Mouse (Mus musculus) spleen, postnatal 14 days (tissue): ENCODE data around the gene Uqcc1.
"Not testable (repeated sequence)": the region's sequence is repeated elsewhere in the genome, so short reads cannot be mapped to it uniquely, and the experiment has no call there.

Source experiments
- DNase-seq, 2 experiments: peaks; one replicate each; pipeline ENCODE4 v3.0.0; 2021 to 2022; ENCODE audit warnings: low spot score in 2 of 2

Uqcc1 gene

DNA sequence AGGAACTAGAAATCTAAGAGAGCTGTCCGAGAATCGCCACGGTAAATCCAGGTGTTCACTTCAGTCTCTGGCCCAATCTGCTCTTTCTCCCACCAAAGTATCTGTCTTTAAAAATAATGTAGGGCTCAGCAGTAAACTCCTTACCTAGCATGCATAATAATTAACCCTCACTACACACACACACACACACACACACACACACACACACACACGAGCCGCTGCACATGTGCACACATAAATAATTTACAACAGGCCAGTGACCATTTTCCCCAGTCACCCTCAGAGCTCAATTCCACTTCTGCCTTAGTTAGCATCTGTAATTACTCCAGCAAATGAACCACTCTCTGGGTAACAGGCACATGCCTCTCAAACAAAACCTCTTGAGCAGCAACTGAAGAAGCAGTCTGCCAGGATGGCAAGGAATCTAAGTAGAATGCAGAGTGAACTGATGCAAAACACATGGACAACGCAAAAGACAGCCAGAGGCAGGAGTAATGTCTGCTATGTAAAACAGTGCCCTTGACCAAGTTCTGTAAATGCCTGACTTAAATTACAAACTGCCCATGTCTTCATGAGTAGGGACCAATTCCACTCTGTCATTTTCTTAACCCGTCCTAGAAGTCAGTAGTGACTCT is 1.3 kb downstream of the Uqcc1 start:
- DNase-seq = no peak

DNA sequence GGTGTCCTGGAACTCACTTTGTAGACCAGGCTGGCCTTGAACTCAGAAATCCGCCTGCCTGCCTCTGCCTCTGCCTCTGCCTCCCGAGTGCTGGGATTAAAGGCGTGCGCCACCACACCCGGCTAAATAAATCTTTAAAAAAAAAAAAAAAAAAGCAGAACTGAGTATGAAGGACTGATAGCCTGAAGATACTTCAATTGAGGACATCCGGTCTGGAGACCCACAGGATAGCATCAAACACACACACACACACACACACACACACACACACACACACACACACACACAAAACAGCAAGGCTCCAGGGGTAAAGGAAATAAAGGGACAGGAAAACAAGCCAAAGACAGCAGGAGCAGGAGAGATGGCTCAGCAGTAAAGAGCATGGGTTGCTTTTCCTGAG is 4.9 kb downstream of the Uqcc1 start:
- DNase-seq = not testable (repeated sequence)

DNA sequence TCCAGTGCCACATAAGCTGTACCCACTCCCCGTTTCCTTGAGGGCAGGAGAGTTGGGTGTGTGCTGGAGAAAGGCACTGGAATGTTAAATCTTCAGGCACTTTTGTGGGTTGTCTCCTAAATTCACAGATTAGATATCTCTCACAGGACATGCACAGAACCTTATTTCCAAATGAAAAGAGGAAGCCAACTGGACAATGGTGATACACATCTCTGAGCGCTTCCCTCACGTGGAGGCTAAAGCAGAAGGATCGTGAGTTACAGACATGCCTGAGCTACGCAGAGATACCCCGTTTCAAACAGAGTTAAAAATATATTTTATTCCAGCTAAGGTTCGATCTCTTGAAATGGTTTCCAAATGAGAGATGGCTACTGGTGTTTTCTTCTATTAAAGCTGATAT is 7.0 kb downstream of the Uqcc1 start:
- no peak for DNase-seq

DNA sequence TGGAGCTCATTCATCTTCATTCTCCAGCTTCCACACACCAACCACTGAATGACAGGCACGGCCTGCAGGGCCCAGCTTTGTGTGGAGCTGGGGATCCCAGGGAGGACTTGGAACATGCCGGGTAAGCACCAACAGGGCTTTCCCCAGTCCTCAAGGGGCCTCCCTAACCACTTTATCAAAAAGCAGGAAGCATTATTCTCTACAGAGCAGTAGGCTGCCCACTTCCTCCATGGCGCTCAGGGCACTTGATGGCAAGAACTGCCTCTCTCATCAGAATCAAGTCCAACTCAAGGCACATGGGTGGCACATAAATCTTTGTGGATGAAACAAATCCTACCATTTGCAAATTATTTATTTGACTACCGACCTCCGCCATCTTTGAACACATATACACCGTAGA is 15.4 kb downstream of the Uqcc1 start:
- no peak for DNase-seq

DNA sequence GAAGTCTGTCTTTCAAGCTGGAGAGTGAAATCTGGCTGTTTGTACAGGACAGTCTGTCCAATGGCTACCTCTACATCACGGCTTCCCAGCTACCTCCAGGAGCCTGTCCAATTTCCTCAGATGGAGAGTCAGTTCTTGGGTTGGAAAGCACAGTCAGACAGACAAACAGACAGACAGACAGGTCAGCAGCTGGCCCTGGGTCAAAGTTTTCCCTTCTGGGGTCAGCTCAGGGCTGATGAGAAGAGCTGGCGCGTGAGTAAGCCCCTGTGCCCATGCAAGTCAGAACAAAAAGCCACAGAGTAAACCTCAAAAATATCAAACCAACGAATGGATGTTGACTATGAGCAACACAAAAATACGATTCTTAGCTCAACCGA is 26.5 kb downstream of the Uqcc1 start:
- DNase-seq = no peak

DNA sequence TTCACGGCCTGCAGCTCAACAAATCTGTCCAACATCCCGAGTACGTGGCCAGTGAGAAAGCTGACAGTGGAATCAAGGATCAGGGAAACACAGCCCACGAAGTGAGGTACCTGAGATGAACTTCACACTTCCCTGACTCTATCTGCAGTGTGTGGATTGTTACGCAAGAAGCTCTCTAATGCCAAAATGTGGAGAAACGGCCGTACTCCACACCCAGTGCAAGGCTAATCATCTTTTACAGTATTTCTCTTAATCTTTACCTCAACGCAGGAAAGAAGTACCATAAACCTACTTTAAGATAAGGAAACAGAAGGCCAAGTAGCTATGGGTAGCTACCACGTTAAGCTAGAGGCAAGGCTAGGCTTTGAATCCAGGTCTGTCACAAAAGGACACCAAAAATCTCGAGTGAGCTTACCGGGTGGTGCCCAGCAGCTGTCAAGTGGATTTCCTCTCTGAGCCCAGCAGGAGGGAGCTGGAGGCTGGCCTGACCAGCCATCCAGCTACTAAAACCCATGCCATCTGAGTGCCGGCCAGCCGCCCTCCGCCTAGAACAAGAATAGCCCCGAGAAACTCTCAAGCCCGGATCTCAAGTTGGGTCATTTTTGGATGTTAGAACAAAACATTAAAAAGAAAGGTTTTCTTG is 27.0 kb downstream of the Uqcc1 start:
- no peak for DNase-seq

DNA sequence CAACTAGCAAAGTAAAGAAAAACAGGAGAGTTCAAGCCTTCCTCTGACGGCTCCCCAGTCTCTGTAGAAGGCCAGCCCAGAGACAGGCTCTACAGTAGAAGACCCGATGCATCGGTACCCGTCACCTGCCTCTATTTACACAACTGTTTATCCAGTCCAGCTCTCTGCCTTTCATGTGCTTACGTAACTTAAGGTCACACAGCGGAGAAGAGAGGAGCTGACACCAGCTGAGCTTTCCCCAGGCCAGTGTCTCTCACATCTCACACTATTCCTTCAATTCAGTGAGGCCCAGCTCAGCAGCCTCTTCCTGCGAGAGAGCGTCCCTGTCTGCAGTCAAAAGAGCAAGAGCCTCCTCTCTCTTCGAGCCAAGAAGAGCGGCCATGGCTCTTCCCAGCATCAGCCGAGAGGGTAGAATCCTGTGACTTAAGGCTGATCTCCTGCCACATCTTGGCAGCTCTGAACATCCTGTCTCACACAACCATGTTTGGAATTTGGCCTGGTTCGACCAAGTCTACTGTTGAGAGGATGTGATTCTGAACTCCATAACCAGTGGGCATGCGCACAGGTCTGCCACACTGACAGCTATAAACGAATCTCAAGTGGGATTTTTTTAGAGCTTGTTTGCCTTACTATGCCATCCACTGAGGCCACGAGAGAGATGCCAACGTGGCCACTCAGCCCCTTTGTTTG is 34.9 kb downstream of the Uqcc1 start:
- no peak for DNase-seq

DNA sequence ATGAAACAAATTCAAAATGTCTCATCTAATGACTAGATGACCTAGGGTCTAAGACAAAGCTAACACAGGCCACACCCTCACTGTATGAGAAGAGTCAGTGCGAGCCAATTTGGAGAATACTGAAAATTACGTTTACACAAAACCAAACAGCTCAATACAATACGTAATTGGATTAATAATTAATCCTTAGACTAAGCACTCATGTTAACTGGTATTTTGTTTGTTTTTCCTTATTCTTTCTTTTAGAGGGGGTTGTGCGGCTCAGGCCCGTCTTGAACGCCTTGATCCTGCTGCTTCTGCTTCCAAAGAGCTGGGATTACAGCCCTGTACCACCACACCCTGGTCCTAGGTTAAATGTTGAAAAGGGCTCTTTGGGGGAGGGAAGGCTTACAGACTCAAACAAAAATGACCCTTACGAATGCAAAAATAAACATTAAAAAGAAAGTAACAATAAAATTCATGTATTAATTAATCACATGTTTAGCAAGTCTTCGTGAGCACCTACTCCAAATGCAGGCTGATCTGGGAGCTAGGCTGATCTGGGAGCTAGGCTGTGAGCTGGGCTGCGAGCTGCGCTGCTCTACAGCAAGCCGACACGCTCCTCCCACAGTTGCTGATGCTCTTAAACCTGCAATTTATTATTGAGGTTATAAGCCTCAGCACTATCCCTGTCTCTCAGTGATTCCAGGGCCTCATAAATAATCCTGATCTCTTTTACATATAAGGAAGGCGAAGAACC is 35.6 kb downstream of the Uqcc1 start:
- DNase-seq = no peak

DNA sequence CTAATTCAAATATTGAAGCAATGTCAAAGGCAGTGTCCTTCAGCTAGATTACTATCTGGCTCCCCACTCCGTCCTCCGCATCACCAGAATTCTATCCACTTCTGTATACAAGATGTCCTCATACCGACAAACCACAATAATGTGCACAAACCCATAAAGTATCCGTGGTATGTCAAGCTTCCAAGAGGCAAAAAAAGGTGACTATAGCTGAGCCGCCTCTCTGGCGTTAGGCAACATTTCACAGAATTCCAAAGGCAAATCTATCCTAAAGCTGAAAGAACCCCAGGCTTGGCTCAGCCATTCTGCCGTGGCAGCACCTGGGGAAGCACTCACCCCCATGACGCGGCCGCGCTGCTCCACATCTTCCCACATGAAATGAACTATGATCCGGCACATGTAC is 43.3 kb downstream of the Uqcc1 start:
- DNase-seq = no peak

DNA sequence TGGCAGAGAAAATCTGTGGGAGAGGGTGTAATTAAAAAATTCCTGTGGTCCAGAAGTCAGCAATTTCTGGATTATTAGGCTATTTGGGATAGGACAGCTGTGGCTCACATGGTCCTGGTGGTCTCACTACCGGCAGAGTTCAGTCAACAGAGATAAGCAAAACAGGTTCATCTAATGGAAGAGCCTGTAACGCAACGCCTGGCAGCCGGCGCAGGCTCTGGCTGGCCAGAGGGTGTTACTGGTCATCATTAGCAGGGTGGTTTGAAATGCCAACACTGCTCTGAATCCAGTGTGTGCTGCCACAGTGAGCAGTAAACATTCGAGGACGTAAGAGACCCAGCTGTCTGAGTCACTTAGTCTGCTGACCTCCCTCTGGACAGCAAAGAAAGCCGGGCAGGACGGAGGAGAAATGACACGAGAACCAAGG is 44.8 kb downstream of the Uqcc1 start:
- DNase-seq = no peak

DNA sequence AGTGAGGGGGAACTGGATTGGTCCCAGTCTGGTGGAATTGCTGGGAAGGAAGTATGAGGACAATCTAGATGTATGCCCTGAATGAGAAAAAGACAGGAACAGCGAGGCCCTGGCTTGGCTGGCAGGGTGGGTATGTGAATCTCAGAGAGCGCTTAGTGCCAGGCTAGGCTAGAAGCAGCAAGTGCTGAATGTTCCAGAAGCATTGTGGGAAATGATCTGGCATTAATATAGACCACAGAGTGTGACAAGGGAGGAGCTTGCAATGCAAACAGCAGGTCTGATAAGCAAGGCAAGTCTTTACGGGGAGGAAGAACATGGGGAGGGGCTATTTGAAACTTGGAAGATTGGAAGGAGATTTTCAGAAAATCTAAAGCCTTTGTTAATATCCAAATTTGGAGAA is 48.0 kb downstream of the Uqcc1 start:
- no peak for DNase-seq

DNA sequence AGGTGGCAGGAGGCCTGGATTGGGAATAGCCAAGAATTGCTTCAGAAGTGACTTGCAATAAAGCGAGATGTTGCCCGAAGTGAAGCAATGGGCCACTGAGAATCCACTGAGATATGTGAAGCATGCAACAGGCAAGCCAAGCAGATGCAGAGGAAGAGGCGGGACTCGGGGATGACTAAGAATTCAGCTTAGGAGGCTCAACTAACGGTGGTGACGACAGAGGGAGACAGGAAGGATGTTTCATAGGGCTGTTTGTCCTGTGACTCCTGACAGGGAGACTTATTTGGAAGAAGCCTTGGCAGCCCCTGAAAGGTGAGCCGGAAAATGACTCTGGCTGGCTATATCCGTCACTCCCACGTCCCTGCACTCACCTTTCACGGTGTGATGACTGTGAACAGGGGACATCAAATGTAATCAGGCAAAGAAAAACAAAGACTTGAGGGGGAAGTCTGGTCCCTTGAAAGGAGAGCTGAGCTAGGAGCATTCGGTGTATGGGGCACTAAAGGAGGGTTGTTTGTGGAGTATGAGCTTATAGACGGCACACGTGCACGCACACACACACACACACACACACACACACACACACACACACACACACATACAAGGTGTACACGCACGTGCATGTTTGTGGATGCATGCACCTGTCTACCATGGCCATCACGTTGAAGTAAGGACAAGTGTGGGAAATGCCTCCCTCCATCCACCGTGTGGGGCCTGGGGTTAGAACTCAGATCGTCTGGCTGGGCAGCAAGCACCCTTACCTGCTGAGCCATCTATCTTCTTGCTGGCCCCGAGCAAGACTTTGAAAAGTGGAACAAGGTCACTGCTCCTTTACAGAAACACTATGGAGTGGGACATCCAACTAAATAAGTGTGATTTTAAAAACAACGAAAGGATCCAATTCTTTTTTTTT is 50.9 kb downstream of the Uqcc1 start:
- DNase-seq = no peak

DNA sequence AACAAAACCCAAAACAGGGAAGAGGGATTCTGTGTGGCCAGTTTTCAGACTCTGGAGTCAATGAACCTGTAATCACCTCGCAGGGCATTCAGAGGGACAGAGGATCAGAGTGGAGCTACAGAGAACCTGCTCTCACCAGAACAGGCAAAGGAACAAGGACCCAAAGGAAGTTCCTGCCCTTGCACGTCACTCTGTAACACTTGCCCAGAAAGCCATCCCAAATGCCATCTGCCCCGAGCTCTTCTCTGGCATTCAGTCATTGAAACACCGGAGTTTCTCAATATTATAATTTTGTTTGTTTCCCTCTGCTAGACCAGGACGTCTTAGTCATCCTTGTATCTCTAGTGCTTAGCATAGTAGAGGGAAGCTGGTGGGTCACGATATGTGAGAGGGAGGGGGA is 56.5 kb downstream of the Uqcc1 start:
- no peak for DNase-seq

DNA sequence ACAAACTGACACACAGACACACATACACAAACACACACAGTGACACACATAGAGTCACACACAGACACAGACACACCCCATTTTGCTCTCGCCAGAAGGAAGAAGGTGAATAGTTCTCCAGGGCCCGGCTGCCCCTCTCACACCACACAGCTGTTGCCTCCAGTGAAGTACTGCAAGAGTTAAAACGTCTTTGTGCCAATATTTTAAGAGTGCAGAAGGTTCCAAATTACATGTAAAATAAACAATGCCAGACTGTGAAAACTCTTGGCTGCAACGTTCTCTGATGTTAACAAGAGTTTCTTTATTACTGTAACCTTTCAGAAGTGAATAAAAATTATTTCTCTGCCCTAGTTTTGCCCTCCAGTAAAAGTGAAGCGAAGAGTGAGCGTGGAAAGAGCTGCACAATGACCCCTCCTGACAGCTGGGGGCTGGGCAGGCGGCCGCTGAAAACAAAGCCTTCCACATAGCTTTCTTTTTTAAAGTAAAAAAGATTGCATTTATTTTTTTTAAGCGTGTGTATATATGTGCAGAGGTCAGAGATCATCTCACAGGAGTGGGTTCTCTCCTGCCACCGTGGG is 57.1 kb downstream of the Uqcc1 start:
- no peak for DNase-seq

DNA sequence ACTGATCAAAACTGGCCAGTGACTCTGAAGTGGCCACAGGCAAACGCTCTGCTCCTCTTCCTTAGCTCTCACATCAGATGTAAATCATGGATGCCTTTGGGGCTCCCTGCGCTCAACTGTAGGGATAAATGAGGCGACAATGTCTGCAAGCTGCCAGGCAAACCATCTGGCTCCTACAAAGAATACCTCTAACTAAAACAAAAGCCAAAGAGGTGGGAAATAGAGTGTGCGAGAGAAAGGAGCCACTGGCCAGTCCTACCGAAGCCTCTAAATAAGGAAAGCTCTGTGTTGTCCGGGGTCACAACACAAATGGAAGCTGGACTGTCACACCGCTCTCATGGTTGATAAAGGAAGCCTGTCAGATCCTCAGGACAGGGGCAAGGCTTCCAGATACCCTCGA is 57.6 kb downstream of the Uqcc1 start:
- DNase-seq = no peak

DNA sequence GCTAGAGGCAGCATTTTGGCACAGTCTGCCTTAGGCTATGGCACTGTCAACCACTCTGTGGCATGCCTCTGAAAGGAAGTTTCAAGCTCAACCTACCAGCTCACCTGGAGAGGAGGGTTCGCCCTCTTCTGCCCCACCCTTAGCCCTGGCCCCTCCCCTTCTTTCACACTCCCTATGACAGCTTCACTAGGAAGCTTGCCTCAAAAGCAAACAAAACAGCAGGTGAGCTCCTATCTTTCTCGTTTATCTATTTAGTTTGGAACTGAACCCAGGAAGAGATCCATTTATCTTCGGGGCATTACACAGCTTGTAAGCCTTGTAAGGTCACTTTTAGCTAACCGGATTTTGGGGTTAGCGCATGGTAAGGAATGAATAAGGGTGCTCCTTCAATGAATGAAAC is 60.3 kb downstream of the Uqcc1 start:
- no peak for DNase-seq

DNA sequence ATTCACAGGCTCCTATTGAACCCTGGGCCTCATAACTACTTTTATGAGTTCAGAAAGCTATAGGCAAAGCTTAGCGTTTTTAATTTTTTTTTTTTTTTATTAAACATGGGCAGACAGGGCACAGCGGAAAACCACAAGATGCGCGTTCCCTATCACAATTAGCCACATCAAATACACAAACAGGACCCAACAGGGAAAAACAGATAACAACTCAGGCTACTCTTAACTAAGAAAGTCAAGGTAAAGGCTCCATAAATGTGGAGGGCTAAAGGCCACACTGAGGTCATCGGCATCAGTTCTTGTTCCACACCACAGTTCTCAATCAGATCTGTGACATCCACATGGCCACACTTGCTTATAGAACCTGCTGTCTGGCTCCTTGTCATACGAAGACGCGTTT is 61.8 kb downstream of the Uqcc1 start:
- no peak for DNase-seq

DNA sequence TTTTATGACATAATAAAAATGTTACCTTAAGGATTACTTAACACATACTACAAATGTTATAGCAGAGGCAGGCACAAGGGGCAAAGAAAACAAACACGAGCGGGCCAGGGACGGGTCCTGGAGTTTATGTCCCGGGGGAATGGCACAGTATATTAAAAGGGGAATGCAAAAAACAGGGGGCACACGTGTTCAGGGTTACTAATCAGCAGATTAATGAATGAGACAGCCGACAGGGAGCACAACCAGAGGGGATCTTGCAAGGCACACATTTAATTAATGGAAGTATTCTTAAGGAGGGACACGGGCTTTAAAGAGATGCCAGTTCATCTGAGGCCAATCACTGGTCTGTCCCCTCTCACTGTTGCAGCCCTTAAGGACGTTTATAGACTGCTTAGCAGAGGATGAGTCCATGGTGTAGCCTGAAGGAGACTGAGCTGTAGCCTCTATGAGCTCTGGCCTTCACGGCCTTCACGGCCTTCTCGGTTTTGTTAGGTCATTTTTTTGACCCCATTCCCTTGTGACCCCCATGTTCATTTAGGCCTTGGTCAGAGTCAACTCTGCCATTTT is 66.7 kb downstream of the Uqcc1 start:
- no peak for DNase-seq

DNA sequence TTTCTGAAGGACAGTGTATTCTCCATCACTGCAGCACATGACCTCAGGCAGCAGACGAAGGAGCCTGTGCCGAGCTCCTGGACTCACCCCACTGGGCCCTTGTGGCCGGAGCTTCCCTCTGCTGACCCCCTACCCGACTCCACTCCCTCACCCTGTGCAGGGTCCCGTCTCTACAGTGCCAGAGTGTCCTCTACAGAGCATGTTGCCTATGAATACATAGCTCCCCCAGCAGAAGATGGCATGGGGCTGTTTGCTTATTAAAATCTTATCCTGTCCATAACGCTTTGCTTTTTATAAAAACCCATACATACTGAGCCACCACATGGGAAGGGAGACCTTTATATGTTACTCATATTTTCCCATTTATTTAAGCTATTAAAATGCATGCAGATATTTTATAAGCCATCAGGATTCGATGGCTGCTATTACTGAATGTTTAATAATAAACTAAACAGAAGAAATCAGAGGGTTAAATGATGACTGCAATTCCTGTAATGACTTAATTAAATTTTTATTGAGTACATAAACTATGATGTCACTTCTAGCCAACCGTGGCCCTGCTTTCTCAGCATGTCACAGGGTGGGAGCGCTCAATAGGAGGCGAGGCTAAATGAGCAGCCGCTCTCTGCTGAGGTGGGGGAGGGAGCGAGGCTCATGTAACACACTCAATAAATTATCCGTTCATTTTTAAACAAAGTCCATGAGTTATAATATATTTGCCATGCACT is 67.4 kb downstream of the Uqcc1 start:
- no peak for DNase-seq

DNA sequence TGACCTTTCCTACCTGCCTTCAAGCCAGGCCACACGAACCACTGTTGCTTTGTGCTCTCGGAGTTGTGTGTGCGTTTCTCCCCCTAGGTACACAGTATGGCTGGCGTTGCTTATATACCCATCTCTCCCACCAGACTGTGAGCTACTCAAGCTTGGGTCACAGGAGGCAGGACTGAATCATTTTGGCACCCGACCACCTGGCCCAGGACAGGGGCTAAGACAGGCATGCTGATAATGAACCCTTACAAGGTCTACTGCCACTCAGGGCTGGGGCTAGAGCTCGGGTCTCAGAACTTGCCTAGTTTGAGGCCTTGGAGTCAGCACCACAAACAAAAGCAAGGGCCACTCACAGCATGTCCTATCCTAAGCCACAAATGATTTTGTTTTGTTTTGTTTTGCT is 68.5 kb downstream of the Uqcc1 start:
- DNase-seq = no peak
